Mouse (Mus musculus): ENCODE measurements around the gene Epha3.

Epha3 gene

DNA sequence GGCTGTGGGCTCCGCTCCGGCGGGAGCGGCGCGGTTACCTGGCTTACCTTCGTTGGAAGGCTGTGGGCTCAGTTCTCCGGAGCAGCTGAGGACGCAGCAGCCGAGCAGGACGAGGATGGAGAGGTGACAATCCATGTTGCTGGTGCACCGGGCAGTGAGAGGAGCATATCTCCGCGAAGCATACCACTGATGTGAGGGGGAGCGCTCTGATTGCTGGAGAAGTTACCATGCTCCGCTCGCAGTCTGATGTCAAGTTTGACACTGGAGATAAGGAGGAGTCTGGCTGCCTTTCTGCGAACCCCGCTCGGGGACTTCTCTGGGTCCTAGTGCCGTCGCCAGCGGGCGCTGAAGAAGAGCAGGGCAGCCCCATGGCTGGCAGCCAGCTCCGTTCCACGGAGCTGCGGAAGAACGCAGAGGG, at the start of gene Epha3:
Gene Epha3, minus strand, starts transcription at position 263 of the 418 bp plus-strand sequence.
- DNase-seq: peak; percentile 66 to 80

DNA sequence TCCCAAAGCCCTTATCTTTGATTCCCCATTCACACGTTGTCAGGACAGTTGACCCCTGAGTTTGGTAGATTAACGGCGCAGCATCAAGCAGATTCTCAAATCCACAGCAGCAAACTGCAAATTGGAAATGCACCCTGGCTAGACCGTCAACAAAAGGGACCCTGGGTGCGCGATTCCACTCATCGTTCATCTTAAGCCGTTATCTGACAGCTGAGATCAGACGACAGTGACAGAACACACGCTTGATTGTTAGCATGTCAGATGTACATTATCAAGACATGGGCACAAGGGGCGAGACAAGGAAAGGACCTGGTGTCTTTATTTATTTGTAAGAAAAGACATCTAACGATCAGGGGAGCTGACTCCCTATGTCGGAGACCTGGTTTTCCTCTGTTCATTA, 39.5 kb upstream of the Epha3 start:
- DNase-seq: no peak

DNA sequence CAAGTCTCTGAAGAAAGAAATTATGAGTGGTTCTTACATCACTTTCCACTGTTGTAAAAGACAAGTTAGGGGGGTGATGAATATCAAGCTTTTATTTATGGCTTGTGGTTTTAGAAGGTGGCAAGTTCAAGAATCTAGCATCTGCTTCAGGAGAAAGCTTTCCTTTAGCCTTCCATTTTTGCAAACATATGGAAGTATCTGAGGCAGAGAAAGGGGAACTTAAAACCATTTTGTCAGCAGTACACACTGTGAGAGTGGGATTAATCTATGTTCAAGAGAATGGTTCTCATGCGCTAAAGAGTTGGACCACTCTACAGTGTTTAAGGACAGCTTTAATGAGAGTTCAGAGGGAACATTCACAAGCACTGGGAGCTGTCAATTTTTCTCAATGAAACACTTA, 17.2 kb upstream of the Epha3 start:
- no peak for DNase-seq

DNA sequence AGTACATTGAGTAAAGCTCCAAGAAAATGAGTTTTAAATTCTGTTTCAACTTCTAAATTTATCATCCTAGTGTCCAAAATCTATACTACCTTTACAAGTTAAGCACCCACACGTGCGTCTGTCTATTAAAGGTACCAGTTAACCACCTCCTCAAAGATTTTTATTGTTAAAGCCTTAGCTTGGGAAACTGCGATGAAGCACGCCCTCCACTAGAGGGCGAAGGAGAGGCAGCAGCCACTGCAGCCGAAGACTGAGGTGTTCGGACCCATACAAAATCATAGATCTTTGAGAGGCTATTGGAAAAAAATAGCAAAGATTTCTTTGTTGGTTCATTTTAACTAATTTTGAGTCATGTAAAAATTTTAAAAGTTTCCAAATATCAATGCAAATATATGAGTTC, 8.3 kb upstream of the Epha3 start:
- peak; percentile 6 to 50 for DNase-seq

DNA sequence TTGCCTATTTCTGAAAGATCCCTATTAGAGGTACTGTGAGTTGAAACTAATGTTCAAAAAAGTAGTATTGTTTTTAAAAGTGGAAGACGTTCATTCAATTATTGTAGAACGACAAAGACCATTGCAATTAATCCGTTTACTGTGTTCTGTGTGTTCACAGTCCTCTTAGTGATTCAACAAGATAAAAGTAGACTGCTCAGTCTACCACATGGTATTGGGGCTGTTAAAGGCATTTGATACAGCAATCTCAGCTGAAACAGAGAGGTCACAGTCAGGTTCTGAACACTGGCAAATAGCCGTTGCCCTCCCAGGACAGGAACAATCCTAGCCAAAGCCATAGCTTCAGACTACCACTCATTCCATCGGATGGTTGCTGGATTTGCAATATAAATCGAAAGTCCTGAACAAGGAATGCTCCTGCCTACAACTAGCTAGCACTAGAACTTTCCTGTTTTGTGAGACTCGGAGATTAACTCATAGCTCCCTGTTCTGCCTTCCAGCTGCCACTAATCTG, 545 bp upstream of the Epha3 start:
- DNase-seq: no peak

DNA sequence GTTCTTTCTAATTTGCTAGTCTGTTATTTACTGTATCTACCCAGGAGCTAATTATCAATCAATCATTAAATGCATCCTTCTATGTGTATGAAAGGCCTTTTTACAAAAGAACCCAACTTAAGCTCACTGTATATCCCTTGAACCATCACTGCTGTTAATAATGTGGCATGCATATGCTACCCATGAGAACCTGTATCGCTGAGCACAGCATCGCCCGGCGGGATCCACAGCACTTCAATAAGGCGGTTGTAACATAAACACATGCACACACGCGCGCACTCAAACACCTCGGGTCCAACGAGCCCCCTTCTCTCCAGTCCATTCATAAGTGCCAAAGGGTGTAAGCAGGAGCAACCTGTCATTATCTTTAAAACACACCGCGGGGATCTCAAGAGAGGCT, 794 bp downstream of the Epha3 start:
- DNase-seq: no peak

DNA sequence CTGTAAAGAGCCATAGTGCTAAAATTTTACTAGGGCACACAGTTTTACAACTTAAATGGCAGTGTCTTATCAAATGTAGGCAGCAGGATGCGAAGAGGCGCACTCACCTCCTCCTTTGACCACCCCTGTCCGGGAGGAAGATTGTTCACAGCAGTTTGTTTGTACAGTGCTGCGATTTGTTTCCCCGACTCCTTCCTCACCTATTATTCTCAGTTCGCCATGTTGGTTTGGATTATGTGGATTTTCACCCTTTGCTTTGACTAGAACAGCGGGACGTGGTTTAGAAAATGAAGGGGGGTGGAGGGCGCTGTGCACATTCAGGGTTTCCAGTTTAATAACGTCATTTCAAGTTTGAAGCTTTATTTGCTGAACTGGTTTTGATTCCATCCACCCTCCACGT, 6.4 kb downstream of the Epha3 start:
- no peak for DNase-seq

DNA sequence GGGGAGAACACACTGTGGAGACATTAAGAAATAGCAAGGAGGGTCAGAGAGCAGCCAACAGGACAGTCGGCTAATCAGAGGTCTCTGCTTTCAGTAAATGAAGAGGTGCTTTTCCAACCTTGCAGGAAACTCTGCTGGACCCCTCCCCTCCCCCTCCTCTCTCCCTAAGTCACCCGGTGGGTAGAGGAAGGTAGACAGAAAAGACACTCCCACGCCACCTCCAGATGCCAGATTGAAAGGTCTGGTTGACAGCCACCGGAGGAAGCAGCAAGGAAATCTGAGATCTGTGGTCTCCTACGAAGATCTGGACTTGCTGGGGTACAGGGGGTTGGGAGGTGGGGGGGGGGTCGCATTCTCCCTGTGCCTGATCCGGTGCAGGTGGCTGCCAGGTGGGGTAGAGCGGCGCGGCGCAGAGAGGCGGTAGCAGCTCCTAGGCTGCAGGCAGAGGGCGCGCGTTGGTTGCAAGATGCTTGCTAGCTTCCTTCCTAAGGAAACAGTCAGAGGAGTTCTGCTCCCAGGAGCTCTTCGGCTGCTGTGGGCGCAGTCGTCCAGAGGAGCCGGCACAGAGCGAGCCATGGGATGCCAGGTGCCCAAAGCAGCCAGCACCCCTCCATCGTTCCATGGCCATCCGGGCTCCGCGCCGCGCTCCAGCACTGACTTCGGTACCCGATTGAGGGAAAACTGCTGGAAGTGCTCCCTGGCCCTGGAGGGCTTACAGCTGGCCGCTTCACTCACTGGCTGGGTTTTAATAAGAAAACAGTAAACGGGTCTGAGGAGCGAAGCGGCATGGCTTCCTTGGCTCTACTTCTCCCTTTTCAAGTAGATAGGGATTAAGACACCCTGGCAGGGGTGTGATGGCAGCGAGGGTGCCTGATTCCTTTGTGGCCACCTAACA, 7.1 kb downstream of the Epha3 start:
- peak; percentile 74 to 78 for DNase-seq

DNA sequence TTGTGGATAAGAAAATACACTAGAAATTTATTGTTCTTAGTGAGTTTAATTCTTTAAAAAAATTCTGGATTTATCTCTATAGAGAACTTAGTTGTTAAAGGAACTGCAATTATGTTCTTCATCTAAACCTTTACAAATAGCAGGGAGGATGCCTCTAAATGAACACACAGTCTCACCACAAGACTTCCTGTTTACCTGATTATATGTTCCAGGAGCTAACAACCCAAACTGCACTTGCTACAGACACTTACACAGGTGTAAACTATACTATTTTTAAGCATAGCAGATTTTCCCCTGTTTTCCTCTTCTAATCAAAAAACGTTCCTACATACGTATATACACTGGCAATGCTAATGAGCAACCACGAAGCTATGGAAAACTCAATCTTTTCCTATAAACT, 13.7 kb downstream of the Epha3 start:
- DNase-seq: no peak

DNA sequence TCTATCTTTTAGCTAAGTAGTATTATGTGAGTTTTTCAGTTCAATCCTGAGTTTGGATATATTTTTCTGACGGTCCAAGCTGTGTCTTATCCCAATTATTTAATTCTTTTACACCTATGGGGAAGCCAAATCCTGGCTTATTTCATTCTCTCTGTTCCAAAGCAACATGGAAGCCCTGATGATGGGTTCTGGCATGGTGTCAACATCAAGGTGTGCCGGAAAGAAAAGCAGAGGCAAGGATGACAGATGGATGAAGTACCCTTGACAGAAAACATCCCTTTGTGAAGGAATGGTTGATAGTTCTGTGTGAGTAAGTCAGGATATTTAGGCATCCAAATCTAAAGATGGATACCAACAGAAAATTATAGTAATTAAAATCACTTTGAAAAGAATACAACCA, 21.1 kb downstream of the Epha3 start:
- DNase-seq: no peak

DNA sequence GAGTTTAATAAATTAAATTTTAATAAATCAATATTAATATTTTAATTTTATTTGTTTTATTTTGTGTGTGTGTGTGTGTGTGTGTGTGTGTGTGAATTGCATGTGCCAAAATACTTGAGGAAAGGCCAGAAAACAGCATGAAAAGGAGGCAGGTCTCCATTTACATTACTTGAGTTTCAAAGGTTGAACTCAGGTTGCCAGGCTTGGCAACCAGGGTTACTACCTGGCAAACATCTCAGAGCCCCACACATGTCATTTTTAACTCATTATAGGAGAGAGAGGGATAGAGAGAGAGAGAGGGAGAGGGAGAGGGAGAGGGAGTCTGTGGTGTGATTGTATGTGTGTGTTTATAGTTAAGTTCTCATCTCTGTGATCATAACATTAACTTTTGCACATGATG, 26.5 kb downstream of the Epha3 start:
- DNase-seq: no peak

DNA sequence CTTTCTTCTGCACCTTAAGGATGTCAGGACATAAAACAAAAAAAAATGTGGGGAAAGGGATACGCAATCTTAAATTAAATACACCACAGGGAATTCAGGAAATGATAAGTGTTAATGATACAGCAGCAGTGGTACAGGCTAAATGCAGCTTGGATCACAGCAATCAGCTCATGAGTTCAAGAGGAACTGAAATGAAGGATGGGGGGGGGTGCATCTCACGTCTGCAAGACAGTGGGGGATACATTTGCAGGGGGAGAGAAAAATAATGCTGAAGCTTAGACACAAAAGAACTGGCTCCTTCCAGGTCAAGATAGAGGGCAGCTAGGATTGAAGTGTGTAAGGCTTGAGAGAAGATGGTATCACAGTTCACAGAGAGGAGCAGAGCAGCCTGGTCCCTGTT, 42.8 kb downstream of the Epha3 start:
- DNase-seq: no peak

DNA sequence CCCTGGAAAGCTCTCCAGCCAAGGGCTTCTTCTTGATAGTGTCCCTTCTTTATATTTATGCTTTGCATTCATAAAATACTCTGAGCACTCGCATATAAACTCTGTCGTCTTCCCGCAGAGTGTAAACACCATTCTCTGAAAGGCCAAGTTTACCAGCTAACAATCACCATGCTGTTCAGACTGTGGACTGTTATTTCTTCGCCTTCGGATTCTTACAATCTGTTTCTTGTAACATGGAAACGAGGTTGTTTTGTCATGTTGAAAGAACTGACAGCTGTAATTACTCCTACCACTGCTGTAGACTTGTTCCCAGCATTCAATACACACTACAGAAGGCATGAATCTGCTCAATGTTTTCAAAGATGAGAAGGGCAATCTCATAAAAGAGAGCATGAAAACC, 46.4 kb downstream of the Epha3 start:
- DNase-seq: no peak

DNA sequence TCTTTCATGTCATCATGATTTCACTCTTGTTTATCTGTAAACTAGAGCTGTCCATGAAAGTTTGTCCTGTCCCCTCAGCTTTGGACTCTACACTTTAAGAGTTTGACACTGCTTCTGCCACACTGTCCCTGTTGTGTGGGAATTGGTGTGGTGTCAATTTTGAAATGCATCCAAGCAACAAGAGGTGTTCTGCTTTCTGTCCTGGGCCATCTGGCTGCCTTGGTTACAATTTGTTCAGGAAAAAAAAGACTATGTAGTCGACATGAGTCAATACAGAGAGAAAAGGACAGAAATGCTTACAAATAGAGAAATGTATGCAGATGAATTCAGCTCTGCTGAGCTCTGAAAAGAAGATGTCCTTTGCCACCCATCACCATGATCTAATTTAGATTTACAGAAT, 47.3 kb downstream of the Epha3 start:
- DNase-seq: no peak

DNA sequence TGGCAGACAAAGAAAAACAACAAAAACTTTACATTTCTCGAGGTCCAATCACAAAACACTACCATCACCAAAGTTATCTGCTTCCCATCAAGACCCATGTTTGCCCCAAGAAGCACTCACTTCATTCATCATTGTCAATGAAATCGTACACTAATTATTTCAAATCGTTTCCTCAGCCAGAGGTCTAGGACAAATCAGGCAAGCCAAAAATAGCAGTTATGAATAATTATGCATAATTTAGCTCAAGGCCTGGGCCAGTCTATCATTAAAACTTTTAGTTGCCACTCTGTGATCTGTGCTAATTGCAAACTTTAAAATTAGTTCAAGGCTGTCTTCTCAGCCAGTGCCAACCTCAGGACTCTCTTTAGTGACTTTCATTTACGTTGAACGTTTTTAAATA, 54.1 kb downstream of the Epha3 start:
- DNase-seq: no peak

DNA sequence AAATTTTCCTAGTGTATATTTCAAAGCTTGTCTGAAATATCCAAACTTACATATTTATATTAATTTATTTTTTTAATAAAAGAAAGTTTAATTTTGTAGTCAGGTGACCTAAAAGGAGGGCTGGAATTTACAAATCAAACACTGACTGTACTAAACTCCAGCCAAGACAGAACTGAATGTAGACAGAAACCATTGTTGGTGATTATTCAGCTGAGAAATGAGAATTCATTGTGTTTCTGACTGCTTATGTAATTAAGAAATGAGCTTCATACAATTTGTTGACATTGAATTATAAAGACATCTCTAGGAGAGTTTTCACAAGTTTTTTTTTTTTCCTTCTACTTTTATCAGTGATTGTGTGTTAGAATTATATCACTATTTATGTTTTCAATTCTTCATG, 55.0 kb downstream of the Epha3 start:
- no peak for DNase-seq

DNA sequence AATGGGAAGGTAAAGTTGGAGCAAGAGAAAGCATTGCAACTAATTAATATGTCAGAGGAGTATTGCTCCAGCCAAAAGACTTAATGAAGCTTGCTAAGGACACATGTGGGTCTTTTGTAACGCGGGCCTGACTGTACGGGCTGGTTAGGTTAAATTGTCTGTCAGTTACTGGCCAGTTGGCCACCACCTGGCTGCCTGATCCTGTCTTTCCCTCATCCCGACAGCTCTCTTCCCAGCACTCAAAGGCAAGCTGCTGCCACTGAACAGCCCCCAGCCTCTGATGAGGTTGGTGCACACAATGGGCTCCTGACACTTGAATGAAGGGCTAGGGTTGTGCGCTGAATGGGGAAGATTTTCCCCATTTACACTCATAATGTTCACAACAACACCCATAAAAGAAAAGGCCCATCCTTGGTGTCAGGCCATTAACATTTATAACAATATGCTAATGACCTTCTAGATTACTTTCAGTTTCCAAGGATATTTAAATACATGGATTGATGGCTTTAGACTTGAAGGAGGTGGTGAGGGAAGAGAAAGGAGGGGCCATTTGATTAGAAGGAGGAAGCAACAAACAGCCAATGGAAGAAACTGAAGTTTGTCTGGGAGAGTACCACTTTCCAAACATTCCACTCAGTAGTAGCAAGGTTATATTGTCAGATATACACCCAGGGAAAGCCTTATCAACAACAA, 57.4 kb downstream of the Epha3 start:
- DNase-seq: no peak

DNA sequence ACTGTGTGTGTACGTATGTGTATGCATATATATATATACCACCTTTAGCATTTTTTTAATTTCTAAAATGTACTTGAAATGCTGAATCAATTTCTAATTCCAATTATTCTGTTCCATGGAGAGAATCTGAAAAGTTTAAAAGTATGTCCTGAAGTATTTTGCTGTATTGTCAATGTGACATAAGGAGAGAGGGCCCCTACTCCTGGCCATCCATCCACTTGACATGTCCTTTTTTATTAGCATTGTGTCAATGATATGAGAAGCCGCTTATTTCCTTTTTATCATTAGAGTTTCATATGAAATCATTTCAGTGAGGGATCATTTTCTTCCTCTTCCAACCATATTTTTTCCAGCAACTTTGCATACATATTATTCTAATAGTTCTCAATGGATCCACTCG, 58.0 kb downstream of the Epha3 start:
- DNase-seq: no peak

DNA sequence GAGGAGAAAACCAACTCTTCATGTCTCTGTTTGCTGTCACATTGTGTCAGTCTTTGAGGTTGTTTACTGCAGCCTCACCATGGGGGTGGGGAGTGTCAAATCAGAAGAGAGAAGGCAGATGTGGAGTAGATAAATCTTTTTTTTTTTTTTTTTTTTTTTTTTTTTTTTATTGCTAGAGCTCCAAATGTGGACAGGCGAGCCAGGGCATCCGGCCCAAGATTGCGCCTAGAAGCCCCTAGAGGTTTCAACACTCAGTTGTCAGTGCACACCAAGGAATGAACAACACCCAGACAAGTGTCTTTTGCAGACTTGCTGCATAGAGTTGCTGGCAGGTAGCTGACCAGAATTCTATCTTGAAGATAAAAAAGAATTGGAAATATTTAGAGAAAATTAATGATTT, 62.5 kb downstream of the Epha3 start:
- no peak for DNase-seq

DNA sequence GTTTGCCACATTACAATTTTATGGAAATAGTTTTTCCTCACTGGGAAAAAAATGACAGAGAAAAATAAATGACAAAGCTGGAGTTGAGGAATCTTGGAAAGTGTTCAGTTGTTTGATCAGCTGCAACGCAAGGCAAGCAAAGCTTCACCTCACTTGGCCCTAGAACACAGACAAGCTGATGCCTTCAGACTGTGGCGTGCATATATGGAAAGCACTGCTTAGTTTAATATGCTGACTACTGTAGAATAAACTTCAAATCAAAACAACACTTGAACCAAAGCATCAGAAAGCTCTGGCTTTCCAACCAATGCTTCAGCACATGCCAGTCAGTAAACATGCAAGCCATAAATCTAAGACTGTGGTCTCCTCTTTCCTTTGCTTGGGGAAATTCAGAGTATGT, 65.6 kb downstream of the Epha3 start:
- DNase-seq: no peak

DNA sequence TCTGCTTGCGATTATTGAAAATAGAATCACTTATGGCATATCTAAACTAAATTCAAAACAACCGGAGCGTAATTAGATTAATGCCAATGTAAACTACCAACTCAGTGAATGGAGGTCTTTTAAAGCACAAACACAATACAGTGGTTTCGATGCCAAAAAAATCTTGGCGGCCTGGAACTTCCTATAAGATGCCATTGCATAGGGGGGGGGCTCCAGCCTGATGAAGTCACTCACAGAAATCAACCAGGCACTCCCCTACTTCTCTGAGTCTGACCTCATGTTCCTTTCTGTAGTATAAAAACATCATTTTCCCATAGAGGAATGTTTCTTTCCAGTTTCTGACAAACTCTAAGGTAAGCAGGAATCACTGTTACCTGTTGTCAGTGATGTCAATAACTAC, 69.7 kb downstream of the Epha3 start:
- DNase-seq: no peak

DNA sequence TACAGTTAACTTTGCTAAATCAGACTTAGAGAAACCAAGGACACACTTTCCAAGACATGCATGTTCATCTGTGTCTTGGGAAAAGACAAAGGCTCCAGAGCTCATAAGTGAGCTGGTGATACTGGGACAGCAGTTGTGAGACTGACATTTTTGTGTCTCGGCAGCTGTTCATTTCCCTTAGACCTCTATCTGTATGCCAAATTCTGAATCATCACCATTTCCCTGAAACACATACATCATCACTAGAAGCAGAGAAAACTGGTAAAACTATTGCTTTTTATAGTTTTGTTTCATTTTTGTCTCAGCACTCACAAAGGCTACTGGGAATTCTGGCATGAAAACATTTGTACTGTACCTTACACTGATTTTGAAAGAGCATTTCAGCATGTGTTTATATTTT, 70.2 kb downstream of the Epha3 start:
- no peak for DNase-seq

DNA sequence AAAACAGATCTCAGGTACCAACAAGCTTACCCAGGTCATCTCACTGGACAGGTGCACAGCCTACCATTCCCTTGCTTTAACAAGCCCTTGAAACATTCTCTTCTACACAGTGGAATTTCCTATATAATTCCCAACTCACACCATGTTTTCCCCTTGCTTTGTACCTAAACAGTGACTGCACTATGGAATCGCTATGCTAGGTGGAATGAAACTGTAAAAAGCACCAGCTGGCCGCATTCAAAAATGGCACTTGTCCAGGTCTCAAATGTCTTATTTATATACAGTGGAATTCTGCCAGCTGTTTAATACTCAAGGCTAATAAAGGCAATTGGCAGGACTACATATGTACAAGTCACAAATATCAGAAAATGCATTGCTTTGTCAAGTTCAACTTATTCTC, 71.9 kb downstream of the Epha3 start:
- DNase-seq: no peak

DNA sequence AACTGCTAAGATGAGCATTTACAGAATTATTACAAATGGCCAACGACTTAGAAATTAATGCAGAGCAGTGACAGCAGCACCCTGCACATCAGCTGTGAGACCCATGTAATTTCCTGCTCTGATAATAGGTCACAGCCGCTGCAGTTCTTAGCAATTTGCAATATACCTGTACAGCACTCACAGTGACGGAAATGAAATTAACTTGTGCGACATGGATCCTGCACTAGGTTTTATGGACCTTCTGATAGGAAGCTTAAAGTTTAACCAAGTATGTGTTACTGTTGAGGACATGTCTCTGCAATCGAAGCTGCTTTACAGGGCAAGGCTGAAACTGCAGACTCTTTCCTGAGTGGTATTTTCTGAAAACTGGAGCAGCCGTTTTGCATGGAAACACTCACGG, 80.4 kb downstream of the Epha3 start:
- DNase-seq: no peak
